17 mouse cellular contexts compared by ENCODE assay signal in the genomic region with DNA sequence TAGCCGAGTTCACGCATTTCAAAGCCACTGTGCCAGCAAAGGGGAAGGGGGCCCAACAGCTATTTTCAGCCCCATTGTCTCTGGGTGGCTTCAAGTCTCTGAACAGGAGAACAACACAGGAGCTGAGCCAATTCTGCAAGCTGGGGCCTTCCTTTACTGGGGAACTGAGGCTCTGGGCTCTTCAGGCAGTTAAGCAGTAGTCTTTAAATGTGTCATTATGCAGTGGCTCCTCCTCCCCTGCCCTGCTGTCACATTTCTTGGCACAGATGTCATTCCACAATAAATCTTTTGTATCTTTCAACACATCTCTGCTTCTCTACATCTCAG. TPM values are rescaled to one million over a fixed set of nuclear protein-coding genes. Genes with fewer than 3 reads are reported as not detected.
DNase-seq lines count a peak whose midpoint lies in the region; ATAC-seq lines count a peak whose summit lies in the region.
"Had no signal": no experiment of that assay in that cellular context is flagged by ENCODE, and none has a peak within 500 bp of the region (broad histone marks: within the 10 kb centered on the region; RNA-seq: fewer than 3 reads in every experiment).

No protein-coding gene starts in this region.

- 13% methylated on average over 2 of the region's 2 CpGs for WGBS in hindbrain, embryonic 12.5 days
- WGBS in hindbrain, embryonic 11.5 days = 15% methylated on average over 2 of the region's 2 CpGs
- 38% methylated on average over 2 of the region's 2 CpGs for WGBS in intestine, embryonic 16.5 days

- DNase-seq in hindbrain, embryonic 11.5 days (ENCODE audit: low spot score) = no peak
- DNase-seq in 3T3-L1 (ENCODE audit: low read depth, low spot score) (peak; percentile 12), adipocyte (ENCODE audit: low spot score) (peak; percentile 48)
- no peak for DNase-seq in layer of hippocampus, adult 9-10 months (ENCODE audit: low spot score)
- no peak for DNase-seq in spleen, postnatal 14 days (ENCODE audit: low spot score in 2 of 2)
- DNase-seq: adrenal gland, postnatal 10 days; cerebellum, adult 8-10 months; heart, adult 11 months; lung, adult 18-20 months; lung, postnatal 36 days; right cerebral cortex, adult 18-20 months; thymus, postnatal 4 days had no signal

- no peak overlapping the region for H3K9ac ChIP-seq in hindbrain, embryonic 12.5 days
- no peak overlapping the region for H3K9ac ChIP-seq in hindbrain, embryonic 11.5 days (ENCODE audit: low read depth, low read length)
- 0 out of 2 replicates have a peak overlapping the region, but pooled peaks have one; percentile 43 for H3K9ac ChIP-seq in intestine, embryonic 16.5 days (ENCODE audit: low read depth, low read length)
- H3K9ac ChIP-seq: hindbrain, embryonic 15.5 days had no signal

- H3K27ac ChIP-seq in hindbrain, embryonic 12.5 days = no peak overlapping the region
- no peak overlapping the region for H3K27ac ChIP-seq in hindbrain, embryonic 11.5 days (ENCODE audit: low read depth, low read length)
- H3K27ac ChIP-seq in intestine, embryonic 16.5 days (ENCODE audit: low read length) = peak overlapping the region; percentile 82
- H3K27ac ChIP-seq: hindbrain, embryonic 15.5 days; layer of hippocampus, adult 2 months had no signal

- peak; percentile 38; the same call in 1 of the 2 replicates for ATAC-seq in hindbrain, embryonic 12.5 days (ENCODE audit: low FRiP score)
- no peak for ATAC-seq in hindbrain, embryonic 11.5 days (ENCODE audit: low FRiP score)
- peak; percentile 67 for ATAC-seq in intestine, embryonic 16.5 days

- H3K9me3 ChIP-seq in hindbrain, embryonic 12.5 days (replicated peaks) = no peaks in the 10 kb centered on the region
- no peaks in the 10 kb centered on the region for H3K9me3 ChIP-seq in hindbrain, embryonic 11.5 days (ENCODE audit: control insufficient read depth, low read length)
- H3K9me3 ChIP-seq in intestine, embryonic 16.5 days (ENCODE audit: control insufficient read depth, low read length) = no peaks in the 10 kb centered on the region
- H3K9me3 ChIP-seq: hindbrain, embryonic 15.5 days had no signal

- H3K36me3 ChIP-seq in hindbrain, embryonic 12.5 days = no peaks in the 10 kb centered on the region
- H3K36me3 ChIP-seq in hindbrain, embryonic 11.5 days (ENCODE audit: control insufficient read depth, insufficient read depth, low read length) = no peaks in the 10 kb centered on the region
- H3K36me3 ChIP-seq in intestine, embryonic 16.5 days (ENCODE audit: control insufficient read depth, insufficient read depth, low read length) = no peaks in the 10 kb centered on the region
- H3K36me3 ChIP-seq: G1E; hindbrain, embryonic 15.5 days had no signal

- no peaks in the 10 kb centered on the region for H3K27me3 ChIP-seq in hindbrain, embryonic 12.5 days
- H3K27me3 ChIP-seq in hindbrain, embryonic 11.5 days (ENCODE audit: control insufficient read depth, insufficient read depth, low read length) = no peaks in the 10 kb centered on the region
- H3K27me3 ChIP-seq in intestine, embryonic 16.5 days (replicated peaks; ENCODE audit: control insufficient read depth, insufficient read depth, low read length) = no peaks in the 10 kb centered on the region

- H3K4me2 ChIP-seq in hindbrain, embryonic 12.5 days (replicated peaks) = no peak overlapping the region
- no peak overlapping the region for H3K4me2 ChIP-seq in hindbrain, embryonic 11.5 days (replicated peaks; ENCODE audit: low read depth, low read length)
- no peak overlapping the region for H3K4me2 ChIP-seq in intestine, embryonic 16.5 days (ENCODE audit: low read depth, low read length)
- H3K4me2 ChIP-seq: hindbrain, embryonic 15.5 days had no signal

- H3K4me1 ChIP-seq in hindbrain, embryonic 12.5 days = peaks cover 5% of the 10 kb centered on the region; the same call in 1 of the 2 replicates
- H3K4me1 ChIP-seq in hindbrain, embryonic 11.5 days (replicated peaks; ENCODE audit: control insufficient read depth, insufficient read depth, low read length) = no peaks in the 10 kb centered on the region
- 0 out of 2 replicates have a peak, but pooled peaks cover 6% of the 10 kb centered on the region for H3K4me1 ChIP-seq in intestine, embryonic 16.5 days (ENCODE audit: control insufficient read depth, insufficient read depth, low read length)

- H3K4me3 ChIP-seq in hindbrain, embryonic 12.5 days = no peak overlapping the region
- no peak overlapping the region for H3K4me3 ChIP-seq in hindbrain, embryonic 11.5 days (ENCODE audit: low read depth, low read length)
- no peak overlapping the region for H3K4me3 ChIP-seq in intestine, embryonic 16.5 days (ENCODE audit: low read length)
- H3K4me3 ChIP-seq: hindbrain, embryonic 15.5 days; layer of hippocampus, adult 2 months had no signal

RNA-seq across cellular contexts. Expression of a gene that starts 30.8 kb away (rescaled TPM):
- polyA plus RNA-seq in hindbrain, embryonic 12.5 days (2016; fragmentation: Nextera tagmentation; extraction: Ambion mirVana) = 223 and 252 TPM in 2 replicates
- polyA plus RNA-seq in hindbrain, embryonic 11.5 days (2014; fragmentation: Nextera tagmentation; extraction: Ambion mirVana) = 265 and 280 TPM in 2 replicates
- polyA plus RNA-seq in intestine, embryonic 16.5 days (2015; fragmentation: Nextera tagmentation; extraction: Ambion mirVana) = 156 and 159 TPM in 2 replicates

RNA-seq across cellular contexts. Expression of a gene that starts 42.7 kb away (rescaled TPM):
- polyA plus RNA-seq in hindbrain, embryonic 12.5 days (2016; fragmentation: Nextera tagmentation; extraction: Ambion mirVana) = 0.20 and 0.41 TPM in 2 replicates
- polyA plus RNA-seq in hindbrain, embryonic 11.5 days (2014; fragmentation: Nextera tagmentation; extraction: Ambion mirVana) = 0.13 and 0.45 TPM in 2 replicates
- polyA plus RNA-seq in intestine, embryonic 16.5 days (2015; fragmentation: Nextera tagmentation; extraction: Ambion mirVana) = 0.09 TPM in 2 replicates
- polyA plus RNA-seq: G1E had no signal

Comparison
In these comparisons a context has a peak if more than half of its experiments do, and no peak if none do; other contexts are left out.
1. DNase-seq: peak in 3T3-L1 (single experiment) and adipocyte (single experiment); none in hindbrain, embryonic 11.5 days (single experiment), layer of hippocampus, adult 9-10 months (single experiment) and spleen, postnatal 14 days (0 of 2).